In the genomic region with DNA sequence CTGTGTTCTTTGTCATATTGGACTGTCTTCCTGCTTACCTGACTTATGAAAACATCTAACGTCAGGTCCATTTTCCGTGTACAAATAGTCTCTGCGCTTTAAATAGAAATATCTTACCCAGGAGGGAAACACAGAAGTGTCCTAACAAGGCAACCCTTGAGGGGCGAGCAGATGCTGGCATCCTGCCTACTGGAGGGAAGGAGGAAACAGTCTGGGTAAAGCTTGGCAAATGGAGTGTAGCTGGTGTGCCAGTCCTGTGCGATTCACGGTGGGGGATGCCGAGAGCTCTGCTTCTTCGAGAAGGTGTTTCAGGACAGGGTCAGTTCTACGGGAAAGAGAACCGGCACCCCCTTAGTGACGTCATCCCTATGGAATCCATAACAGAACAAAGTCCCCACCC, we compare ENCODE assay signal across 13 mouse cellular contexts.
DNase-seq lines count a peak whose midpoint lies in the region; ATAC-seq and TF ChIP-seq lines count a peak whose summit lies in the region.
"Had no signal": no experiment of that assay in that cellular context is flagged by ENCODE, and none has a peak within 500 bp of the region (broad histone marks: within the 10 kb centered on the region; RNA-seq: fewer than 3 reads in every experiment).

No protein-coding gene starts in this region.

- no peak for DNase-seq in forebrain, embryonic 11.5 days (ENCODE audit: low spot score)
- DNase-seq in midbrain, embryonic 14.5 days = peak; percentile 47
- DNase-seq in lung, postnatal 0 days (ENCODE audit: low spot score) = peak; percentile 40
- no peak for DNase-seq in urinary bladder, postnatal 10 days (ENCODE audit: low spot score)
- DNase-seq: adrenal gland, postnatal 10 days; cerebellum, postnatal 36 days; kidney, postnatal 36 days had no signal

- H3K36me3 ChIP-seq in forebrain, embryonic 16.5 days (ENCODE audit: control insufficient read depth, insufficient read depth) = no peaks in the 10 kb centered on the region
- H3K36me3 ChIP-seq in forebrain, embryonic 11.5 days (ENCODE audit: control insufficient read depth, insufficient read depth, low read length) = no peaks in the 10 kb centered on the region
- no peaks in the 10 kb centered on the region for H3K36me3 ChIP-seq in midbrain, embryonic 14.5 days (ENCODE audit: control insufficient read depth, insufficient read depth, low read length)
- no peaks in the 10 kb centered on the region for H3K36me3 ChIP-seq in midbrain, embryonic 13.5 days
- no peaks in the 10 kb centered on the region for H3K36me3 ChIP-seq in heart, embryonic 14.5 days (ENCODE audit: control insufficient read depth, insufficient read depth, low read length)
- H3K36me3 ChIP-seq in lung, postnatal 0 days (ENCODE audit: insufficient read depth, low read length) = no peaks in the 10 kb centered on the region
- H3K36me3 ChIP-seq: midbrain, embryonic 15.5 days; stomach, embryonic 15.5 days had no signal

- no peak overlapping the region for H3K27ac ChIP-seq in forebrain, embryonic 16.5 days (ENCODE audit: low read length)
- no peak overlapping the region for H3K27ac ChIP-seq in forebrain, embryonic 11.5 days (ENCODE audit: low read depth, low read length)
- H3K27ac ChIP-seq in midbrain, embryonic 14.5 days (replicated peaks; ENCODE audit: low read depth, low read length) = no peak overlapping the region
- H3K27ac ChIP-seq in midbrain, embryonic 13.5 days = no peak overlapping the region
- peak overlapping the region; percentile 10 to 15 for H3K27ac ChIP-seq in heart, embryonic 14.5 days (replicated peaks in 1 of 2; ENCODE audit: control insufficient read depth in 1 of 2, insufficient read depth in 1 of 2, low read depth in 2 of 2, low read length in 2 of 2)
- no peak overlapping the region for H3K27ac ChIP-seq in lung, postnatal 0 days (ENCODE audit: low read length)
- H3K27ac ChIP-seq: midbrain, embryonic 15.5 days; stomach, embryonic 15.5 days had no signal

- TF ChIP-seq EP300 in lung, postnatal 0 days (IDR thresholded peaks at IDR 0.05) = no peak

- H3K4me3 ChIP-seq in forebrain, embryonic 16.5 days (replicated peaks; ENCODE audit: low read length) = no peak overlapping the region
- no peak overlapping the region for H3K4me3 ChIP-seq in forebrain, embryonic 11.5 days (ENCODE audit: low read depth, low read length)
- H3K4me3 ChIP-seq in midbrain, embryonic 14.5 days (replicated peaks; ENCODE audit: low read depth, low read length) = no peak overlapping the region
- no peak overlapping the region for H3K4me3 ChIP-seq in midbrain, embryonic 13.5 days (replicated peaks)
- no peak overlapping the region for H3K4me3 ChIP-seq in heart, embryonic 14.5 days (ENCODE audit: control insufficient read depth in 1 of 2, insufficient read depth in 1 of 2, low read depth in 1 of 2, low read length in 2 of 2)
- H3K4me3 ChIP-seq in lung, postnatal 0 days (ENCODE audit: low read depth, low read length) = no peak overlapping the region
- H3K4me3 ChIP-seq: midbrain, embryonic 15.5 days; stomach, embryonic 15.5 days had no signal

- no peaks in the 10 kb centered on the region for H3K27me3 ChIP-seq in forebrain, embryonic 16.5 days (replicated peaks; ENCODE audit: control insufficient read depth, insufficient read depth, low read length)
- no peaks in the 10 kb centered on the region for H3K27me3 ChIP-seq in forebrain, embryonic 11.5 days (ENCODE audit: control insufficient read depth, insufficient read depth, low read length)
- no peaks in the 10 kb centered on the region for H3K27me3 ChIP-seq in midbrain, embryonic 14.5 days (ENCODE audit: control insufficient read depth, insufficient read depth, low read length)
- no peaks in the 10 kb centered on the region for H3K27me3 ChIP-seq in midbrain, embryonic 13.5 days
- H3K27me3 ChIP-seq in heart, embryonic 14.5 days (ENCODE audit: control insufficient read depth, insufficient read depth, low read length) = no peaks in the 10 kb centered on the region
- no peaks in the 10 kb centered on the region for H3K27me3 ChIP-seq in lung, postnatal 0 days (replicated peaks; ENCODE audit: insufficient read depth, low read length)
- H3K27me3 ChIP-seq: midbrain, embryonic 15.5 days; stomach, embryonic 15.5 days had no signal

- WGBS in forebrain, embryonic 16.5 days = 53% methylated on average over 11 of the region's 11 CpGs
- 86% methylated on average over 11 of the region's 11 CpGs for WGBS in forebrain, embryonic 11.5 days
- WGBS in midbrain, embryonic 14.5 days = 87% methylated on average over 11 of the region's 11 CpGs
- 89% methylated on average over 11 of the region's 11 CpGs for WGBS in midbrain, embryonic 13.5 days
- 38% methylated on average over 11 of the region's 11 CpGs for WGBS in heart, embryonic 14.5 days
- WGBS in lung, postnatal 0 days = 30% methylated on average over 11 of the region's 11 CpGs

- peak; percentile 49; the same call in 1 of the 2 replicates for ATAC-seq in forebrain, embryonic 16.5 days
- ATAC-seq in forebrain, embryonic 11.5 days (replicated peaks; ENCODE audit: low FRiP score) = no peak
- no peak for ATAC-seq in midbrain, embryonic 14.5 days (ENCODE audit: low FRiP score, low TSS enrichment)
- ATAC-seq in midbrain, embryonic 13.5 days = no peak
- no peak; the same call in 1 of the 2 replicates for ATAC-seq in heart, embryonic 14.5 days (ENCODE audit: insufficient number of reproducible peaks, insufficient read depth, low FRiP score, low read depth)
- ATAC-seq in lung, postnatal 0 days = peak; percentile 6; the same call in 1 of the 2 replicates
- ATAC-seq in megakaryocyte, adult 5-6 weeks (ENCODE audit: poor library complexity, severe bottlenecking) = no peak; the same call in 1 of the 2 replicates
- ATAC-seq: midbrain, embryonic 15.5 days had no signal

- no peak for TF ChIP-seq CTCF in lung, postnatal 0 days (IDR thresholded peaks at IDR 0.05)

- peaks cover 8% of the 10 kb centered on the region for H3K4me1 ChIP-seq in forebrain, embryonic 16.5 days (replicated peaks; ENCODE audit: control insufficient read depth, insufficient read depth, low read length)
- no peaks in the 10 kb centered on the region for H3K4me1 ChIP-seq in forebrain, embryonic 11.5 days (replicated peaks; ENCODE audit: control insufficient read depth, insufficient read depth, low read length)
- H3K4me1 ChIP-seq in midbrain, embryonic 14.5 days (ENCODE audit: control insufficient read depth, insufficient read depth, low read length) = peaks cover 3% of the 10 kb centered on the region; the same call in 1 of the 2 replicates
- H3K4me1 ChIP-seq in midbrain, embryonic 13.5 days (replicated peaks) = no peaks in the 10 kb centered on the region
- peaks cover 11 to 12% of the 10 kb centered on the region in 2 experiments for H3K4me1 ChIP-seq in heart, embryonic 14.5 days (ENCODE audit: control insufficient read depth in 2 of 2, insufficient read depth in 2 of 2, low read length in 2 of 2)
- H3K4me1 ChIP-seq in lung, postnatal 0 days (ENCODE audit: insufficient read depth, low read depth, low read length) = peaks cover 3% of the 10 kb centered on the region; the same call in 1 of the 2 replicates
- H3K4me1 ChIP-seq: midbrain, embryonic 15.5 days; stomach, embryonic 15.5 days had no signal

- H3K9me3 ChIP-seq in forebrain, embryonic 16.5 days (ENCODE audit: control insufficient read depth, low read length) = no peaks in the 10 kb centered on the region
- H3K9me3 ChIP-seq in forebrain, embryonic 11.5 days (ENCODE audit: control insufficient read depth, low read length) = no peaks in the 10 kb centered on the region
- H3K9me3 ChIP-seq in midbrain, embryonic 14.5 days (ENCODE audit: control insufficient read depth, low read length) = 0 out of 2 replicates have a peak, but pooled peaks cover 3% of the 10 kb centered on the region
- no peaks in the 10 kb centered on the region for H3K9me3 ChIP-seq in midbrain, embryonic 13.5 days
- peaks cover 7% of the 10 kb centered on the region; the same call in 1 of the 2 replicates for H3K9me3 ChIP-seq in heart, embryonic 14.5 days (ENCODE audit: control insufficient read depth, low read length)
- no peaks in the 10 kb centered on the region for H3K9me3 ChIP-seq in lung, postnatal 0 days (ENCODE audit: low read length)
- H3K9me3 ChIP-seq: midbrain, embryonic 15.5 days; stomach, embryonic 15.5 days had no signal

- H3K4me2 ChIP-seq in forebrain, embryonic 16.5 days (ENCODE audit: low read length) = no peak overlapping the region; the same call in 1 of the 2 replicates
- no peak overlapping the region for H3K4me2 ChIP-seq in forebrain, embryonic 11.5 days (ENCODE audit: low read depth, low read length, severe bottlenecking)
- no peak overlapping the region for H3K4me2 ChIP-seq in midbrain, embryonic 14.5 days (ENCODE audit: low read length)
- H3K4me2 ChIP-seq in midbrain, embryonic 13.5 days (replicated peaks) = no peak overlapping the region
- peak overlapping the region; percentile 42 for H3K4me2 ChIP-seq in heart, embryonic 14.5 days (ENCODE audit: low read length)
- H3K4me2 ChIP-seq in lung, postnatal 0 days (replicated peaks; ENCODE audit: low read depth, low read length) = no peak overlapping the region
- H3K4me2 ChIP-seq: midbrain, embryonic 15.5 days; stomach, embryonic 15.5 days had no signal

- H3K9ac ChIP-seq in forebrain, embryonic 16.5 days (replicated peaks; ENCODE audit: low read depth, low read length) = no peak overlapping the region
- H3K9ac ChIP-seq in forebrain, embryonic 11.5 days (ENCODE audit: low read length) = no peak overlapping the region
- H3K9ac ChIP-seq in midbrain, embryonic 14.5 days (replicated peaks; ENCODE audit: low read length) = no peak overlapping the region
- H3K9ac ChIP-seq in midbrain, embryonic 13.5 days (replicated peaks) = no peak overlapping the region
- peak overlapping the region; percentile 47; the same call in 1 of the 2 replicates for H3K9ac ChIP-seq in heart, embryonic 14.5 days (ENCODE audit: low read length)
- no peak overlapping the region for H3K9ac ChIP-seq in lung, postnatal 0 days (replicated peaks; ENCODE audit: low read depth)
- H3K9ac ChIP-seq: midbrain, embryonic 15.5 days; stomach, embryonic 15.5 days had no signal

Comparison
In these comparisons a context has a peak if more than half of its experiments do, and no peak if none do; other contexts are left out.
1. ATAC-seq: peak in forebrain, embryonic 16.5 days (single experiment) and lung, postnatal 0 days (single experiment); none in forebrain, embryonic 11.5 days (single experiment), midbrain, embryonic 14.5 days (single experiment), midbrain, embryonic 13.5 days (single experiment), heart, embryonic 14.5 days (single experiment) and megakaryocyte, adult 5-6 weeks (single experiment).
2. H3K27ac ChIP-seq: peak in heart, embryonic 14.5 days (2 of 2); none in forebrain, embryonic 16.5 days (single experiment), forebrain, embryonic 11.5 days (single experiment), midbrain, embryonic 14.5 days (single experiment), midbrain, embryonic 13.5 days (single experiment) and lung, postnatal 0 days (single experiment).
3. DNase-seq: peak in midbrain, embryonic 14.5 days (single experiment) and lung, postnatal 0 days (single experiment); none in forebrain, embryonic 11.5 days (single experiment) and urinary bladder, postnatal 10 days (single experiment).